Mouse (Mus musculus): Measurements from ENCODE around the gene 4932438H23Rik.

The 4932438H23Rik gene

GRCm38 (mm10) chr16:91057261-91057660 lies 37.7 kb downstream of the 4932438H23Rik start:
- no peak for DNase-seq (ENCODE audit: low spot score)

- DNase-seq (ENCODE audit: low spot score) = peak; percentile 51
Observed at GRCm38 (mm10) chr16:91056043-91056821, 38.7 kb downstream of the 4932438H23Rik start.

GRCm38 (mm10) chr16:91055150-91055549 lies 39.8 kb downstream of the 4932438H23Rik start:
- no peak for DNase-seq (ENCODE audit: low spot score)

GRCm38 (mm10) chr16:91053599-91053998 lies 41.3 kb downstream of the 4932438H23Rik start:
- no peak for DNase-seq (ENCODE audit: low spot score)

- DNase-seq (ENCODE audit: low spot score) = peak; percentile 38
Observed at GRCm38 (mm10) chr16:91045511-91045910, 49.4 kb downstream of the 4932438H23Rik start.

- DNase-seq (ENCODE audit: low spot score) = peak; percentile 99
Observed at GRCm38 (mm10) chr16:91044270-91045182, 50.4 kb downstream of the 4932438H23Rik start, which contains the start of gene Paxbp1. TSS of gene Paxbp1 (minus strand) at chr16:91044543.

- DNase-seq (ENCODE audit: low spot score) = peak; percentile 58
Observed at GRCm38 (mm10) chr16:91043461-91044248, 51.3 kb downstream of the 4932438H23Rik start.

GRCm38 (mm10) chr16:91042640-91043039 lies 52.3 kb downstream of the 4932438H23Rik start:
- DNase-seq (ENCODE audit: low spot score) = no peak

- DNase-seq (ENCODE audit: low spot score) = no peak
Observed at GRCm38 (mm10) chr16:91035866-91036265, 59.1 kb downstream of the 4932438H23Rik start.

GRCm38 (mm10) chr16:91030751-91031150 lies 64.2 kb downstream of the 4932438H23Rik start:
- DNase-seq (ENCODE audit: low spot score) = no peak

GRCm38 (mm10) chr16:91029901-91030300 lies 65.0 kb downstream of the 4932438H23Rik start:
- DNase-seq (ENCODE audit: low spot score) = no peak

GRCm38 (mm10) chr16:91029161-91029743 lies 65.7 kb downstream of the 4932438H23Rik start:
- DNase-seq (ENCODE audit: low spot score) = no peak

GRCm38 (mm10) chr16:91026290-91026689 lies 68.6 kb downstream of the 4932438H23Rik start:
- no peak for DNase-seq (ENCODE audit: low spot score)

GRCm38 (mm10) chr16:91023384-91023783 lies 71.5 kb downstream of the 4932438H23Rik start:
- no peak for DNase-seq (ENCODE audit: low spot score)

- no peak for DNase-seq (ENCODE audit: low spot score)
Observed at GRCm38 (mm10) chr16:91020842-91021483, 74.0 kb downstream of the 4932438H23Rik start.

GRCm38 (mm10) chr16:91019476-91019875 lies 75.4 kb downstream of the 4932438H23Rik start:
- DNase-seq (ENCODE audit: low spot score) = no peak

GRCm38 (mm10) chr16:91015761-91016160 lies 79.2 kb downstream of the 4932438H23Rik start:
- DNase-seq (ENCODE audit: low spot score) = no peak

GRCm38 (mm10) chr16:91011847-91012246 lies 83.1 kb downstream of the 4932438H23Rik start:
- no peak for DNase-seq (ENCODE audit: low spot score)

GRCm38 (mm10) chr16:91011021-91011683 lies 83.8 kb downstream of the 4932438H23Rik start, which contains the start of gene Synj1:
TSS of gene Synj1 (minus strand) at chr16:91011308.
- peak; percentile 93 for DNase-seq (ENCODE audit: low spot score)

- no peak for DNase-seq (ENCODE audit: low spot score)
Observed at GRCm38 (mm10) chr16:91010581-91011020, 84.3 kb downstream of the 4932438H23Rik start.
